Mouse (Mus musculus) midbrain, postnatal 0 days (tissue): ENCODE measurements around the gene Dctn2. TPM values are rescaled to one million over a fixed set of nuclear protein-coding genes. Genes with fewer than 3 reads are reported as not detected.
A peak's percentile ranks its signal among the peaks of the same experiment; 100 is the strongest.

Experiments
- ATAC-seq: fragments of 200-750 bp; cut with Nextera tagmentation; 2 replicates; pipeline ENCODE4 v1.8.0; 2017; ENCODE audit warnings: moderate number of reproducible peaks, mild to moderate bottlenecking, moderate TSS enrichment, moderate library complexity; ENCODE audit not compliant: low FRiP score
- DNase-seq: peaks from one replicate; pipeline ENCODE4 v3.0.0-alpha.2; 2015; ENCODE audit warnings: low spot score
- H3K27ac ChIP-seq: fragments of 300-500 bp; sonication (generic); 2 replicates; pipeline ENCODE4 v1.5.1; 2014; ENCODE audit warnings: low read depth, mild to moderate bottlenecking, low read length, mixed read lengths
- H3K27me3 ChIP-seq: fragments of 300-500 bp; sonication (generic); 2 replicates; pipeline ENCODE4 v1.6.1; 2014; ENCODE audit warnings: low read length, control low read depth, mixed read lengths; ENCODE audit not compliant: insufficient read depth
- H3K36me3 ChIP-seq: fragments of 300-500 bp; sonication (generic); 2 replicates; pipeline ENCODE4 v1.6.1; 2014; ENCODE audit warnings: low read length, control low read depth, mixed read lengths; ENCODE audit not compliant: insufficient read depth
- H3K4me1 ChIP-seq: fragments of 300-500 bp; sonication (generic); 2 replicates; pipeline ENCODE4 v1.6.1; 2014; ENCODE audit warnings: mild to moderate bottlenecking, control low read depth, antibody characterized with exemption, low read length, mixed read lengths; ENCODE audit not compliant: insufficient read depth
- H3K4me2 ChIP-seq: fragments of 300-500 bp; sonication (generic); 2 replicates; pipeline ENCODE4 v1.6.1; 2014; ENCODE audit warnings: low read depth, mild to moderate bottlenecking, low read length, mixed read lengths; ENCODE audit not compliant: poor library complexity, severe bottlenecking
- H3K4me3 ChIP-seq: fragments of 300-500 bp; sonication (generic); 2 replicates; pipeline ENCODE4 v1.5.1; 2014; ENCODE audit warnings: low read depth, mild to moderate bottlenecking, low read length, moderate library complexity
- H3K9ac ChIP-seq: fragments of 300-500 bp; sonication (generic); replicated peaks from 2 replicates; pipeline ENCODE4 v1.6.1; 2014; ENCODE audit warnings: mild to moderate bottlenecking, low read length, moderate library complexity, mixed read lengths; ENCODE audit not compliant: poor library complexity, severe bottlenecking
- H3K9me3 ChIP-seq: fragments of 300-500 bp; sonication (generic); 2 replicates; pipeline ENCODE4 v1.6.1; 2016; ENCODE audit warnings: low read length, control low read depth
- CTCF ChIP-seq: IDR thresholded peaks from 2 replicates; pipeline ENCODE4 v1.5.1; 2016; ENCODE audit warnings: antibody characterized with exemption, mild to moderate bottlenecking
- WGBS: fragments of 180-500 bp; shearing (Covaris S2); extraction: QIAGEN DNeasy Blood & Tissue Kit; methylation state at CpG from one replicate; pipeline ENCODE4 v1.1.7; 2014; 5-methylcytosine and 5-hydroxymethylcytosine counted together
- polyA plus RNA-seq: library from polyadenylated mRNA; unstranded; fragments of >200 nt; fragmentation: Nextera tagmentation; extraction: Ambion mirVana; gene quantifications from 2 replicates; pipeline ENCODE4 v1.2.1, GENCODE M21; 2015
- total RNA-seq: library from RNA; depleted of rRNA; stranded (reverse); fragments of >200 nt; gene quantifications from 2 replicates; pipeline ENCODE4 v1.2.3, GENCODE M21; 2014

The Dctn2 gene
- total and polyA plus RNA-seq, 2 experiments from 2014 or later: 274 to 318 TPM

- Histone ChIP-seq H3K9me3 (no peaks in the 10 kb centered on the region), H3K27me3 (no peaks in the 10 kb centered on the region), H3K4me2 (no peak overlapping the region), H3K4me1 (no peaks in the 10 kb centered on the region), H3K9ac (no peak overlapping the region), H3K4me3 (no peak overlapping the region), H3K36me3 (peaks cover 43% of the 10 kb centered on the region), H3K27ac (no peak overlapping the region)
- 70% methylated on average over 8 of the region's 8 CpGs for WGBS
- ATAC-seq (peak; percentile 25; the same call in 1 of the 2 replicates), DNase-seq (no peak)
- peak; percentile 55 for TF ChIP-seq CTCF
Observed at GRCm38 (mm10) chr10:127226318-127226895, 39.8 kb upstream of the Dctn2 start.

- no peak overlapping the region for H3K27ac ChIP-seq
- no peak for DNase-seq
Observed at GRCm38 (mm10) chr10:127227163-127227562, 39.0 kb upstream of the Dctn2 start.

GRCm38 (mm10) chr10:127228897-127229296, 37.3 kb upstream of the Dctn2 start:
- Histone ChIP-seq H3K36me3 (peaks cover 64% of the 10 kb centered on the region), H3K9ac (no peak overlapping the region), H3K4me2 (no peak overlapping the region), H3K4me1 (no peaks in the 10 kb centered on the region), H3K27me3 (no peaks in the 10 kb centered on the region), H3K9me3 (no peaks in the 10 kb centered on the region), H3K4me3 (no peak overlapping the region), H3K27ac (no peak overlapping the region)
- TF ChIP-seq CTCF: peak; percentile 86
- 22% methylated on average over 4 of the region's 4 CpGs for WGBS
- DNase-seq: peak; percentile 81
- ATAC-seq: no peak

More at GRCm38 (mm10) chr10:127227163-127227562, 39.0 kb upstream of the Dctn2 start:
- Histone ChIP-seq H3K36me3 (peaks cover 48% of the 10 kb centered on the region), H3K4me3 (no peak overlapping the region), H3K9me3 (no peaks in the 10 kb centered on the region), H3K27me3 (no peaks in the 10 kb centered on the region), H3K4me1 (no peaks in the 10 kb centered on the region), H3K9ac (no peak overlapping the region), H3K4me2 (no peak overlapping the region)
- TF ChIP-seq CTCF: no peak
- 92% methylated on average over 8 of the region's 8 CpGs for WGBS
- ATAC-seq: no peak

- Histone ChIP-seq H3K36me3 (peaks cover 66% of the 10 kb centered on the region), H3K4me3 (no peak overlapping the region), H3K27ac (no peak overlapping the region), H3K4me2 (no peak overlapping the region), H3K9ac (no peak overlapping the region), H3K9me3 (no peaks in the 10 kb centered on the region), H3K4me1 (no peaks in the 10 kb centered on the region), H3K27me3 (no peaks in the 10 kb centered on the region)
- no peak for DNase-seq
- ATAC-seq: no peak
- TF ChIP-seq CTCF: no peak
- 91% methylated on average over 12 of the region's 12 CpGs for WGBS
Observed at GRCm38 (mm10) chr10:127230693-127231092, 35.5 kb upstream of the Dctn2 start.

GRCm38 (mm10) chr10:127231741-127232140, 34.4 kb upstream of the Dctn2 start:
- WGBS: 83% methylated on average over 14 of the region's 14 CpGs
- H3K27ac ChIP-seq: no peak overlapping the region
- no peak for TF ChIP-seq CTCF
- no peak for DNase-seq
- H3K9ac ChIP-seq: no peak overlapping the region
- H3K4me2 ChIP-seq: no peak overlapping the region
- no peaks in the 10 kb centered on the region for H3K4me1 ChIP-seq
- ATAC-seq: no peak
- no peak overlapping the region for H3K4me3 ChIP-seq
- no peaks in the 10 kb centered on the region for H3K27me3 ChIP-seq
- no peaks in the 10 kb centered on the region for H3K9me3 ChIP-seq
- peaks cover 72% of the 10 kb centered on the region for H3K36me3 ChIP-seq

- no peaks in the 10 kb centered on the region for H3K27me3 ChIP-seq
- peak; percentile 52 for TF ChIP-seq CTCF
- H3K27ac ChIP-seq: no peak overlapping the region
- H3K4me3 ChIP-seq: no peak overlapping the region
- H3K4me1 ChIP-seq: no peaks in the 10 kb centered on the region
- no peak for ATAC-seq
- no peak overlapping the region for H3K9ac ChIP-seq
- H3K9me3 ChIP-seq: no peaks in the 10 kb centered on the region
- peaks cover 74% of the 10 kb centered on the region for H3K36me3 ChIP-seq
- 84% methylated on average over 9 of the region's 9 CpGs for WGBS
- H3K4me2 ChIP-seq: no peak overlapping the region
- peak; percentile 27 for DNase-seq
Observed at GRCm38 (mm10) chr10:127233141-127233540, 33.0 kb upstream of the Dctn2 start.
